Mouse (Mus musculus) adrenal gland (tissue): ENCODE data around the gene Spred2.

Source experiments
- intact Hi-C: fragments of 180-260 bp; cut with DNase I; formaldehyde crosslinking; loops from one replicate; pipeline ENCODE4 v1.15.1; 2025
- long read RNA-seq, 2 experiments: library from polyadenylated mRNA; unstranded; transcript quantifications; one replicate each; pipeline ENCODE4 v2.0.0; 2020; ENCODE audit warnings: borderline replicate concordance in 1 of 2; ENCODE audit not compliant: insufficient replicate concordance in 1 of 2

Gene Spred2
- long read RNA-seq, experiment 1, partial matches to known transcripts = 0 of 15 reads
- long read RNA-seq, experiment 1, other reads (novel, unspliced or antisense) = 15 of 15 reads
- long read RNA-seq, experiment 2, partial matches to known transcripts = 2 of 6 reads
- long read RNA-seq, experiment 2, other reads (novel, unspliced or antisense) = 4 of 6 reads

DNA sequence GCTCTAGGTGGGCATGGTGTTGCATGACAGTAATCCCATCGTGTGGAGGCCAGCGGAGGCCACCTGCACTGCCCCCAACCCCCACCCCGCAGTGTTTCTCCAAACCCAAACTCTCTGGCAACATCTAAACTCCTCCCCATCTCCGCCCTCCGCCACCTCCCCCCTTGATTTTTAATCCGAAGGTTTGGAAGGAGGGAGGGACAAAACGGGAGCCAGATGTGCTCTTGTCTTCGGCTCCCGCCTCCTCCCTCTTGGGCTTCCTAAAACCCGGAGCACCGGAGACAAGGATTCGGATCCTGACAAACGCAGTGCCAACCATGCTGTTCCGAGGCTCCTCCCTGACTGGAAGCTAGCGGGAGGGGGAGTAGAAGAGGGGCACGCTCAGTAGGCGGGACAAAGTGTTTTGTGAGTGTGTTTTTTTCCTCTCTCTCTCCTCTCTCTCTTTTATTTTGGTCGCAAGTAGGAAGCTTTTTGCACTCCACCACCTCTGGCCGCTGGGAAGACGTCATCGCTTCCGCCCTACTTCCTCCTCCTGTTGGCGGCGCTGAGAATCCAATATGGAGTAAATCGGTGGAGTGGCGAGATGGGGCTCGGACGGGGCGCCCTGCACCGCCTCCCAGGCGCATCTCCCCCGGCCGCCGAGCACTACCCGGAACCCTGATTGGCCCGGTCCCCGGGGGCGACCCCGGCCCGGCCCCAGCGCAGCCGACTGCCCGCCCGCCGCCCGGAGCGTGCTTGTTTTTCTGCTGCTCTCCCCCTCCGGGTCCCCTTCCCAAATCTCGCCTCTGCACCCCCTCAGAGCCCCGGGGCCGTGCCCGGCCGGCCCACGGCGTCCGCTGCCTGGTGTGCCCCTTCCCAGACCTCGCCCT is at the start of gene Spred2:
Spred2 (plus strand) TSS at position 488 of the 869 bp plus-strand sequence.
- intact Hi-C loops = loop anchor here (5.0 kb wide), 1 partner anchor 103 kb away; no protein-coding TSS in a partner anchor

DNA sequence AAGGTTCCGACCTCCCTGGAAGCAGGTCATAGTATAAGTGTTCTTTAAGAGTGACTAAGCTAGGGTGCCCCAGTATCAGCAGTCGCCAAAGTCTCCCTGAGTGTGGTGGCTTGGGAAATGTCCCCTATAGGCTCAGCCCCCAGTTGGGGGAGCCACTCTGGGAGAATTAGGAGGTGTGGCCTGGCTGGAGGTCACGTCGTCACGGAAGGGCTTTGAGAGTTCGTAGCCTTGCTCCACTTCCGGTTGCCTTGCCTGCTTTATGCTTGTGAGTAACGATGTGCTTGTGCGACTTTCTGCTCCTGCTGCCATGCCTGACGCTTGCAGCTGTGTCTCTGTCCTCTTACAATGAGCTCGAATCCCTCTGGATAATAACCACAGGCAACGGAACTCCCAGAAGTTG is 48.6 kb upstream of the Spred2 start:
- intact Hi-C loops = no loop called here

DNA sequence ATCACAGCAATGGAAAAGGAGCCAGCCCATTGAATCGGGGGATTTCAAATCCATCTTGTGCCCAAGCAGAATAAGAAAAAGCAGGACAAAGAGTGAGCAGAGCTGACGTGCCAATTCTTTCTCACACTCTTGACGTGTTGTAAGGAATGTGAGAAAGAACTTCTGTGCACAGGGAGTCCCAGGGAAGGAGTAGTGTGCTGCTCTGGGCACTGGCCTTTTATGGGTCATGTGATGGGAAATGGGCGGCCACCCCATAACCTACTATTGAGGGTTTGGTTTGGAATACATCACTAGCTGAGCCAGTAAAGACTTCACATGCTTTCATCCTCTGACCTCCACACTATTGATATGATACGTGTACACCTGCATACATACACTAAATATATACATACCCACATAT is 48.2 kb upstream of the Spred2 start:
- intact Hi-C loops = no loop called here

DNA sequence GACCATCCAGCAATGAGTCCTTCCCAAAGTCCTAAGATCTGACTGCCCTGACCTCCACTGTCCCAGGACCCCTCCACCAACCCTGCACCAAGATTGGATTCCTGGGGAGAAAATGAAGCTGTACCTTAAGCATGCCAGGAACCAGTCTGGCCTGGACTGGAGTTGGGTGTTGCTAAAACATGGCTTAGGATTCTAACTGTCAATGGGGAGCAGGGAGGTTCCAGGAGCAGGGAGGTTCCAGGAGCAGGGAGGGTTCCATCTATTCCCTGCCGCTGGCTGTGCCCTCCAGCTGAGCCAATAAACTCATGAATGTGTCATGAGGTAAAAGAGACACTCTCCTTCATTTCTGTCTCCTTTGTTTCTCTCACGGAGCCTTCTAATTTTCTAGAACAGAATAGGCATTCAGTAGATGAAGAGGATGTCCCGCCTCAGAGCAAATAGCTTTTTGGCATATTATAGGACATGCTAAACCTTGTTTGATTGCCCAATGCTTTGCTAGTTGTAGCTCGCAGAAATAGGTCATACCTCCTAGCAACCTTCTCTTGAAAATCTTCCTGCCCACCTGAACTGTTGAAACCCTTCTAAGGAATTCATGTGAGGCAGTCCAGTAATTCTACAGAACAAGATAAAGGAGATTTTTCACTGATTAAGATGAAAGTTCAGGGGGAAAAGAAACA is 46.8 kb upstream of the Spred2 start:
- intact Hi-C loops = no loop called here

DNA sequence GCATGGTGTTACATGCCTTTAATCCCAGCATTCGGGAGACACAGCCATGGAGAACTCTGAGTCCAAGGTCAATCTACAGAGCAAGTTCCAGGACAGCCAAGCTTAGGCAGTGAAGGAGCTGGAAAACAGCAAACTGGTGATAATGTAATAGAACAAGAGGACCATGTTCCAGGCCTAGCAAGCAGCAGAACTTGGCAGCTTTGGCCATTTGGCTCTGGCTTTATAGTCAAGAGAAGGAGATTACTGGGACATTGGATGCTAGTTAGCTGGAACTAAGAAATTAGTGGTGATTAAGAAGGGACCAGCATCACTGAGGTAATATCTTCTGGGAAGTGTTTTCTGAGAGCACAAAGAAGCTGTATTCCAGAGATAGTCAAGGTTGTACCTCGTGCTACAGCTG is 42.8 kb upstream of the Spred2 start:
- intact Hi-C loops = no loop called here

DNA sequence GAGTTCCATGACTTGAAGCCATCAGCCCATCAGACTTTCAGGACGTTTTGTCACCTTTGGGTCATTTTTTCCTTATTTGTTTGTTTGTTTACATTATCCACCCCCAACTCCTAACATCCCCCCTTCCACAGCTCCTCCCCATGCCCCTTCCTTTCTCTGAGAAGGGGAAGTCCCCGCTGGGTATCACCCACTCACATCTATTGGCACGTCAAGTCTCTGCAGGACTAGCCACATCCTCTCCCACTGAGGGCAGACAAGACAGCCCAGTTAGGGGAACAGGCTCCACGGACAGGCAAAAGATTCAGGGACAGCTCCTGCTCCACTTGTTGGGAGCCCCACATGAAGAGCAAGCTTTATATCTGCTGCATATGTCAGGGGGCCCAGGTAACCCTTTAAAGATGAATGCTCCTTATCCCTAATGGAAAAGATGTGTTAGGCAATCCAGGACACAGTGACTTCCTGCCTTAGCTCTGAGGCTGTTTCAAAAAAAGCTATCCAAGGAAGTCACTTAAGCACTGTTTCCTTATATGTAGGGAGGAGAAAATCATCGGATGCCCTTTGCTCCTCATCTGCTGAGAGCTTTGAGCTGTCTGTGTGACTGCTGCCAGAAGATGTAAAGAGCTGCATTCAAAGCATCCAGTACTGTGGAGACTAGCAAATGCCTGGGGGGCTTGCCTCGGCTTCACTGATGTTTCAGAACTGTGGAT is 33.3 kb upstream of the Spred2 start:
- intact Hi-C loops = no loop called here

DNA sequence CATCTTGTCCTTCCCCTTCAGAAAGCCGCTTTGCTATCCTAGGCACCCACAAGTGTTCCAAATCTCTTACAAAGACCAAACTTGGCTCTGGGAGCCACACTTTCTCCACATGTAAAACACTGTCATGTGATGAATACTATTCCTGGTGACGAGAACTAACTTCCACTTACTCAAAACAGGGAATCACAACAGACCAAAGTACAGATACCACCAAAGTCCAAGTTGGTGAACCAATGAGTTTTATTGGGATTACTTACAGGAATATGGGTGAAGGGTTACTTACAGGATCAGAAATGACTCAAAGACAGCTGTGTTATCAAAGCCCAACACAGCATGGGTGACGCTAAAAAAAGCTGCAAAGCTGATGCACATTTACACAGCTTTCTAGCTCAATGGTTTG is 30.9 kb upstream of the Spred2 start:
- intact Hi-C loops = no loop called here

DNA sequence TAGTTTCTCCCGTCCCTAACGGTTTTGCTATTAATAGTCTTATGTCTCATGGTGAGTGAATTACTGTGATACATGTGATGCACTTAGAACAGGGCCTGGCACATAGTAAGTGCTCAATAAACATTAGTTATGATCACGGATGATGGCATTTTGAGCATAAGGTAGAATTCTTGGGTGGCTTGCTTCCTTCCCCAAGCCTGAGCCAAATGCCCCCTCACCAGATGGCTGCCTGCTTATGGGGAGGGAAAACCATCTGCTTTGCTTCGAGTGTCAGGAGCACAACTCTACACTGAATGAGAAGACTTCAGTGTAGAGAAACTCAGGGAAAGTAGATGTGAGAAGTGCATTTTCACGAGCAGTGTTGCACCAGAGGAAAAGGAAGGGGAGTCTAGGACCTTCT is 24.6 kb upstream of the Spred2 start:
- intact Hi-C loops = no loop called here

DNA sequence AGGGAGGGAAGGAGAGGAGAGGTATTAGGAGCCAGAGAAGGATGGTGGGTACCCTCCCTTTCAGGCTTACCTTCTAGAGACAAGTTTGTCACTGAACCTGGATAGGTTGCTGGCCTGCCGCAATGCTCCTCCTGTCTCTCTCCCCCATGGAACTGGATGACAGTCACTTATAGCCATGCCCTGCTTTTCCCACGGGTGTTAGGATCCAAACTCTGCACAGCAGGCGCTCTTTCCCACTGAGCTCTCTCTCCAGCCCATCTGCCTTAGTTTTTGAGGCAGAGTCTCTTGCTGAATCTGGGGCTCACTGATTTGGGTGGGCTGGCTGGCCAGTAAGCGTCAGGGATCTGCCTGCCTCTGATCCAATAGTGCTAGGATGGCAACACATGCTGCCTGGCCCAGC is 23.5 kb upstream of the Spred2 start:
- intact Hi-C loops = no loop called here

DNA sequence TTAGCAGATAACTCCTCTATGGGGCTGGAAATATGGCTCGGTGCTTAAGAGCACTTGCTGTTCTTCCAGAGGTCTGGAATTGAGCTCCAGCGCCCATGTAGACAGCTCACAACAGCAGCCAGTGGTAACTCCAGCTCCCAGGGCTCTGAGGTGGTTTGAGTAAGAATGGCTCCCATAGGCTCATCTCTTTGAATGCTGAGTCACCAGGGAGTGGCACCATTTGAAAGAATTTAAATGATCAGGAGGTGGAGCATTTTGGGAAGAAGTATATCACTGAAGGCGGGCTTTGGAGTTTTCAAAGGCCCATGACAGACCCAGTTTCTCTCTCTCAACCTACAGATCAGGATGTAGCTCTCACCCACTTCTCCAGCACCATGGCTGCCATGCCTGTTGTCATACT is 13.0 kb upstream of the Spred2 start:
- intact Hi-C loops = loop anchor here (5.0 kb wide), 1 partner anchor 79 kb away; no protein-coding TSS in a partner anchor

DNA sequence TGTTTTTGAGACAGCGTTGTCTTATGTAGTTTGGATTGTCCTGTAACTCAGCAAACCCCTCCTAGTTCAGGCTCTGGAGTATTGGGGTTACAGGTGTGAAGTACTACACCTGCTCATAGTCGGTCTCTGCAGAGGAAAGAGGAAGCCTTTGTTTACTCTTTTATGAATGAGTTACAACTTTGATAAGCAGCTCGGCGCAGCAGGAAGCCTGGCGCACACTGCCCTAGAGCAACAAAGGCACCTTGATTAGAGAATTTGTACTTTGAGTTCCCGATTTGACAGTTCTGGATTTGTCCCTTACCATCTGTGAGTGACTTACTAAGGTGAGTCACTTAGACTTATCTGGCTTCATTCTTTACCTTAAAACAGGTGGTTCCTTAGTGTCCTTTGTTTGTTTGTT is 12.0 kb upstream of the Spred2 start:
- intact Hi-C loops = loop anchor here (5.0 kb wide), 1 partner anchor 80 kb away; no protein-coding TSS in a partner anchor

DNA sequence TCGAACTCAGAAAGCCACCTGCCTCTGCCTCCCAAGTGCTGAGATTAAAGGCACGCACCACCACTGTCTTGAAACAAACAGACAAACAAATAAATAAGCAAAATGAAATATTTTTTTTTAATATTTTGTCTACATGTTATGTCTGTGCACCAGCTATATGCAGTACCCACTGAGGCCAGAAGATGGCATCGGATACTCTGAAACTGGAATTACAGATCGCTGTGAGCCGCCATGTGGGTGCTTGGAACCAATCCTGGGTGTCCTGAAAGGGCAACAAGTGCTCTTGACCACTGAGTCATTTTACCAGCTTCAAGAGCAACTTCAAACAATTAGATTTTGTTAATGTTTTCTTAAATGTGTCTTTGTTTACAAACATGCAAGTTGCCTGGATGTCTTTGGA is 11.5 kb upstream of the Spred2 start:
- intact Hi-C loops = loop anchor here (5.0 kb wide), 1 partner anchor 80 kb away; no protein-coding TSS in a partner anchor

DNA sequence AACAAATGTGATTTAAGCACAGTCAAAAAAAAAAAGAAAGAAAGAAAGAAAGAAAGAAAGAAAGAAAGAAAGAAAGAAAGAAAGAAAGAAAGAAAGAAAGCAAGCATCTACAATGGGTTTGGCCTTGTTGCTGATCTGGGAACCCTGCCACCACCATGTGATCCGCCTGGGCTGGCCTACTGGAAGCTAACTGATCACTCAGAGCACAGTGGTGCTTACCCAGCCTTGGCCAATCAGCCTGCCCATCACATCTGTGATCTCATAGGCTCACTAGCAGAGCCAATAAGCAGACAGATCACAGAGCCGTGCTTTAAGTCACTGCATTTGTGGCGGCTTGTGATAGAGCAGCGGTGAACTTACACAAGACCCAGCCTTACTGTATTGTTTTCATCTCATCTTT is 10.4 kb upstream of the Spred2 start:
- intact Hi-C loops = loop anchor here (5.0 kb wide), 1 partner anchor 81 kb away; no protein-coding TSS in a partner anchor

DNA sequence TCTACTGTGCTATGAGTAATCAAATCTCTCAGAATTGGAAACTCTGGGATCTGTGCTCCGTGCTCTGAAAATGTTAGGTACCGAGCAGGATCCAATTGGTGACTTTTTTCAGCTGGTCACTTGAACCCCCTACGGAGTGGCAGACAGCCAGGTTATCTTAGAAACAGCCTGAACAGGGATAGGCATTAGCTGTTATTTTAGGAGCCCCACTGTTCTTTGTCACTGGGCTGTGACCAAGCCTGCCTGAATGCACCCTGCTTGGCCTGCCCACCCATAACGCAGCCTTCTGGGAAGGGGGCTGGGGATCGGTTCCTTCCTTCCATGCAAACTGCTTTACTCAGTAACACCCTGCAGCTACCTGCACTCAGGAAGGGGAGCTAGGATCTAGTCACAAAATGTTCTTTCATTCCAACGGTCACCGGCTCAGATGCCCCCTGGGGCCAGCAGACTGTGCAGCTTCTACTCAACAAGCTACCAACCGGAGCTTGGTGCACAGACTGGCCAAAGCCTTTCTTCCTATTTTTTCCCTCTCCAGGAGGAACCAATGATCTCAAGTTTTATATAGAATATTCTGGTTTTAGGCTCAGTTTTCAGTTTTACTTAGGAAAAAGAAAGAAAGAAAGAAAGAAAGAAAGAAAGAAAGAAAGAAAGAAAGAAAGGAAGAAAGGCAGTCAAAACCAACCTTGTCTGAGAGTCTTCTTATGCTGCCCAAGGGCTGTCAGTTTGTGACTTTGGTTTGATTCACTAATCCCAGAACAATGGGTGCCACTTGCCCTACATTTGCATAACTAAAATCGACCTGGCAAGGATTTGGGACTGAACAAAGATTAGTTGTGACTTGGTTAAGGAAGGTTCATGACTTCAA is 6.6 kb upstream of the Spred2 start:
- intact Hi-C loops = no loop called here

DNA sequence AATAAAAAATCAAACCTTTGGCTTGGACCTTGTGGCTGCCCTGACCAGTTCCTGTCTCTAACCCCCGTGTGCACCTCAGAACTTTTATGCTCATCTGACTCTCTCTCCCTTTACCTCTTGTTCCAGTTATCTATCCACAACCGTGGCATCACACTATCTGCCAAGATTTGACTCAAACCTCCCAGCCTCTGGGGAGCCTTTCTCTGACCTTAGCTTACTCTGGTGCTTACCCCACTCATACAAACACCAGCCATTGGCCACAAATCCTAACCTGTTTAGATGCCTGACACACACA is 6.0 kb upstream of the Spred2 start:
- intact Hi-C loops = no loop called here

DNA sequence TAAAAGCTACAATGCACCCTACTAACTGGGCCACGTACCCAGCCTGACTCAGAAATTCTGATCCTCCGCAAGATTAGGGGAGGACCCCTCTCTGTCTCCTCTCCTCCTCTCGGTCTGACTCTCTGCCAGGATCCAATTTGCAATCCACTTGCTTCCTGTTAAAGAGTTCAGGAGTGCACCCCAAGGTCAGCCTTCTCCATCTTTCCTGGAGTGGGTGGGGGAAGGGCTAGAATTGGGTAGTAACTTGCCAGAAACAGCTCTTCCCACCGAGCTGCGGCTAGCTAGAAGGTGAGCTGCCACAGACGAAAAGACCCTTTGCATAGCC is 4.8 kb upstream of the Spred2 start:
- intact Hi-C loops = no loop called here

DNA sequence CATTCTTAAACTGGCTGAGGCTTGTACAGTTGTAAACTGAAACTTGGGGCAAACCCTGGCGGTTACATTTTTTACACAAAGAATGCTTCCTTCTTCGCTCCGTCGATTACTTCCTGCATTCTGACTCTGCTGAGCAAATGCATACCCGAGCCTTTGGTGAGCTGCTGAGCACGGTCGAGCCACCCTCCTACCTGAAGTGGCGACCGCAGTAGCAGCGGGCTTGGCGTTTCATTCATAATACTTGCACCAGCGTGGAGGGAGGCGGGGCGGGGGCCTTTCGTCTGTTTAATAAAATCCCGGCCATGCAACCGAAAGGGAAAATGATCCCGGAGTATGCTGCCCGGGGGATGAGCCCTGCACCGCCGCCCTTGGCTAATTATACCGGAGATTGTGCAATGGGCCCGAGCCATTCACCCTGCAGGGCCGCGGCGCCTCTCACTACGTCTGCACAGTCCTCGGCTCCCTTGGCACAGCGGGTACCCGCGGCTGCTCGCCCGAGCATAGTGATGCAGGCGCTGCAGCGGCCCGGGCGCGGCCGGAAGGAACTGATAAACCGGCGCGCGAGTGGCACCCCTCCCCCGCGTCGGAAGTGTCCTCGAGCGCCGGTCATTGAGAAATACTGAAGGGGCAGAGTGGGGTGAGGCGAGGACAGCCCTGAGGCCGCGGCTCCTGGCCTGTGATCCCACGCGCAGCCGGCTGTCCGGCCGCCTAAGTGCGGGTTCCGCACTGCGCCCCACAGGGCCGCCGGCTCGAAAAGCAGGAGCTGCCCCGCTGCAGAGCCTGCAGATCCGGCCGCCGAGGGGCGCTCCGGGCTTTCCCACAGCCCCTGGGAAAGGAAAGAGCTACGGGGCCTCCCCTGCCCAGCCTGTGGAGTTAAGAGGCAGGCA is 4.1 kb upstream of the Spred2 start:
- intact Hi-C loops = loop anchor here (5.0 kb wide), 1 partner anchor 107 kb away; no protein-coding TSS in a partner anchor

DNA sequence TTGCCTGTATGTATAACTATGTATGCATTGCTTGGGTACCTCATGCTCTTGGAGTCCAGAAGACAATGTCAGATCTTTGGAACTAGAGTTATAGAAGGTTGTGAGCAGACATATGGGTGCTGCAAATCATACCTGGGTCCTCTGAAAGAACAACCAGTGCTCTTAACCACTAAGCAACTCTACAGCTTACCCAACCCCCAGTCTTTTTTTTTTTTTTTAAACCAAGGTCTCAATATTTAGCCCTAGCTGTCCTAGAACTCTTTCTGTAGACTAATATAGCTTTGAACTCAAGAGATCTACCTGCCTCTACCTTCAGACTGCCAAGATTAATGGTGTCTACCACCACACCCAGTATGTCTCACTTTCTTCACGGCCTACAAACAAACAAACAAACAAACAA is 2.5 kb upstream of the Spred2 start:
- intact Hi-C loops = loop anchor here (5.0 kb wide), 1 partner anchor 106 kb away; no protein-coding TSS in a partner anchor

DNA sequence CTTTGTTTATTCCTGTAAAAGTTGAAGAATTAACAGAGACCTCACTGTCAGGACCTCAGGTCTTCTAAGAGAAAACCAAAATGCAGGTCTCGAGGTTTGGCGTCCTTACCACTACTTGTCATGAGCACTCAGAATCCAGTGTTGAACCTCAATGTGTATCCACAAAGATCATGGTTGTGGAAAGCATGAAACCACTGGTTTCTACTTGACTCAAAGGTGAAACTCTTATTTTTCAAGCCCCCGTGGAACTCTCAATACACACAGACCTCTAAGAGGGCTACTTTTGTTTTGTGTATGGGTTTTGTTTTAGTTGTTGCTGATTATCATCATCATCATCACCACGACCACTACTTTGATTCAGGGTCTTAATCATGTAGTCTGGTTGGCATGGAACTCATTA is 2.0 kb upstream of the Spred2 start:
- intact Hi-C loops = loop anchor here (5.0 kb wide), 1 partner anchor 105 kb away; no protein-coding TSS in a partner anchor

DNA sequence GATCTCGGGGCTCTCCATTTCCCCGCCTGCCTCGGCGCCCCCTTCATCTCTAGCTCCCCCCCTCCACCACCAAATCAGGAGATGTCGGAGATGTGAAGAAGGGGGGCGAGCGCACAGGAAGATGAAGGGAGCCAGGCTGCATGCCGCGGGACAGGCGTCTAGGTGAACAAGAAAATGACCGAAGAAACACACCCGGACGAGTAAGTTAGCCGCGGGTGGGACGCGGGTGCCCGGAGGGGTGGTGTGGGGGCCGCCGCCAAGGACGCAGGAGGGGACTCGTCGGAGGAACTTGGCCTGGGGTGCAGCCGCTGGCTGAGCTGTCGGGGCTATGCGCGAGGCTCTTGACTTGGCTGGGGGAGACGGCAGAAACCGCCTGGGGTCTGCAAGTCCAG is 578 bp downstream of the Spred2 start:
- intact Hi-C loops = loop anchor here (5.0 kb wide), 2 partner anchors 43 to 103 kb away; no protein-coding TSS in a partner anchor
